Mouse (Mus musculus) embryonic stem cell, embryonic (primary cell): ENCODE results near the gene Jarid2.

Experiments
- CTCF ChIA-PET, 4 experiments: fragments of 300-600 bp in 2 of 4; fragments of 350-600 bp in 2 of 4; sonication (Branson Sonifier 250); formaldehyde crosslinking; loops; one replicate each; lab custom pipeline; 2022; ENCODE audit warnings: inconsistent platforms in 2 of 4; lab: Charles Lee
- POLR2A ChIA-PET, 4 experiments: fragments of 300-600 bp in 2 of 4; fragments of 350-600 bp in 2 of 4; sonication (Branson Sonifier 250); formaldehyde crosslinking; loops; one replicate each; lab custom pipeline; 2022; ENCODE audit warnings: antibody characterized with exemption in 4 of 4, inconsistent platforms in 1 of 4; lab: Charles Lee

Gene Jarid2

DNA sequence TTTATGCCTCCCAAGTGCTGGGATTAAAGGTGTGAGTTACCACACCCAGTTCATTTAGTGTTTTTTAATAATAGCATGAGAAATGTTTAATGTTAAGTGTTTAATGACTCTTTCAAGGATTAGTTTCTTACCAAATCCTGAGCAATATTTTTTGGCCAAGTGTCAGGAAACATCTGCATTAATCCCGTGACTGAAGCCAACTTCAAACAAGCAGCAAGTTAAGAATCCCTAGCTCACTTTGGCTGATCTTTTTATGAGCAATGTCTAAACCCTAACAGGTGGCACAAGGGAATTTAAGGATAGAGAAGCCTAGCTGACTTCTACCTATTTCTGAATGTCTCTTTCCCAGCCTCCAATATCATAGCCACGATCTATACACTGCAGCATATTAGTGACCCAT is 60.7 kb downstream of the Jarid2 start:
- POLR2A ChIA-PET = interaction anchor here in 2 of 4 experiments (0.6 to 1.6 kb wide), 7 partner anchors 8 to 391 kb away, joined by 3 to 14 read pairs (median 4); no protein-coding TSS in a partner anchor
- CTCF ChIA-PET = interaction anchor here in 2 of 4 experiments (0.5 to 0.6 kb wide), 2 partner anchors 82 to 1211 kb away, joined by 3 read pairs; no protein-coding TSS in a partner anchor

DNA sequence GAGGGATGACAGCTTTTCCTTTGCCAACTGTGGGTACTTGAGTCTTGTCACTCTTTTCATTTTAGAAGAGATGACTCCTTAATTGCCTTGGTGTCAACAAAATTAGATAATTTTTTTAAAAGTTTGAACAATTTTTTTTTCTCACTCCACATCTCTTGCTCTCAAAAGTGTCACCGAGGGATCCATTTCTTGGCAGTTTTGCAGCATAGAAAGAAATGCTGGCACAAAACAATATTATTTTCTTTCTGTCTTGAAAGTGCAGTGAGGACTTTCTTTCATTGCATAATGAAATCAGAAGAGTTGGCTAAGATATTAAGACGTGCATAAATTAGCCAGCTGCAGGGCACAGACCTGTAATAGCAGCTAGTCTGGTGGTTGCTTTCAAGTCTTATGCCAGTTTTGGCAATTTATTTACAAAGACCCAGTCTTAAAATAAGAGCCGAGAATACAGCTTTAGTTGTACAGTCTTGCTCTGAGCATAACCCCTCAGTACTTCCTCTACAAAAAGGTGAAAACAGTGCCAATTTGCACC is 63.2 kb downstream of the Jarid2 start:
- CTCF ChIA-PET = no interaction called here
- POLR2A ChIA-PET = interaction anchor here in 2 of 4 experiments (0.8 to 1.3 kb wide), 7 partner anchors 8 to 42 kb away, joined by 3 to 5 read pairs (median 4); no protein-coding TSS in a partner anchor

DNA sequence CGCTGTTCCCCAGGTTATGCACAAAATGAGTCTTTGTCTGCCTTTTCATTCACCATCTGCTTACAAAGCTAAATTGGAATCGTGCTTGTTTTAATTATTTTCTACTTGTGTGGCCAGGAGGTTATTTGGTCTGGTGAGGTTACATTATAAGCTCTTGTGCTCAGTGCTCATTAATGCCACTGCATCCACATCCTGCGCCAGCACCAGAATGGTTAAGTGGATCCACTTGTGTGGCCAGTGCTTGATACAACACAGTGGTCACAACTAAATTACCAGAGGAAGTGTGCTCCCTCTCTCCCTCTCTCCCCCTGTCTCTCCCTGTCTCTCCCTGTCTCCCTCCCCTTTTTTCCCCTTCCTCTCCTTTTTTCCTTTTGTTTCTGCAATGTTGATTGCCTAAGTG is 66.6 kb downstream of the Jarid2 start:
- POLR2A ChIA-PET = interaction anchor here in 1 of 4 experiments (1.1 to 1.9 kb wide), 7 partner anchors 9 to 46 kb away, joined by 3 to 7 read pairs (median 5); no protein-coding TSS in a partner anchor
- CTCF ChIA-PET = no interaction called here

DNA sequence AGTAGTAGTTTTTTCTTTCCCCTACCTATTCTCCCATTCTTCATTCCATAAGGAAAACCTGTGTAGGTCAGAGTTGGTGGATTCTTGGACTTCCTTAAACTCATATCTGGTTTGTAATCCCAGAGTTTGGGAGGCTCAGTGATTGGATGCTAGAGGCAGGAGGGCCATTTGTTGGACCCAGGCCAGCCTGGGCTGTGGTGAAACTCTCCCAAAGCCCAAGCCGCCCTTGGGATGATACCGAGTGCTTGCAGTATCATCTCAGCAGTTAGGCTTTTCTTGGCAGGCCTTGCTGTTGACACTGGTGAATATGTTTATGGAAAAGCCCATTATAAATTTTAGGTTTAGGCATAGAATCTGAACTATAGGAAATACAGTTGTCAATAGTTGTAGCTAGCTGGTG is 67.5 kb downstream of the Jarid2 start:
- POLR2A ChIA-PET = interaction anchor here in 3 of 4 experiments (0.6 to 1.9 kb wide), 5 partner anchors 8 to 66 kb away, joined by 3 to 4 read pairs (median 3); no protein-coding TSS in a partner anchor
- CTCF ChIA-PET = interaction anchor here in 2 of 4 experiments (0.5 to 1.0 kb wide), 3 partner anchors 8 to 1030 kb away, joined by 4 read pairs; no protein-coding TSS in a partner anchor

DNA sequence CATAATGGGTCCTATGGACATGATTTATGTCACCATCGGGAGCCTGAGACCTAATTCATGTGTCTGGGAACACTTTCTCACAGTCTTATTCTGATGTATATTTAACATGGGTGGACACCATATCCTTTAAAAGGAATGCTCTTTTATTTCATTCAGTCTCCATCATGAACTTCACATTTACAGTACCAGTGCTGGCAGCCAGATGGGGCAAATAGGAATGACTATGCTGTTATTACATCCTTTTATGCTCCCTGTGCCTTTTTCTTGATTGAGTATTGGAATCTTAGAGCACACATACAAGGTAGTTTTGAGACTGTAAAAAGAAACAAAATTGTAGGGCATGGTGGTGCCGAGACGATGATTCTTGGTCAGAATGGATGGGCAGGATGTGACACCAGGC is 69.0 kb downstream of the Jarid2 start:
- ChIA-PET POLR2A (interaction anchor here in 1 of 4 experiments (1.0 kb wide), 1 partner anchor 20 kb away, joined by 4 read pairs; no protein-coding TSS in a partner anchor), CTCF (no interaction called here)

DNA sequence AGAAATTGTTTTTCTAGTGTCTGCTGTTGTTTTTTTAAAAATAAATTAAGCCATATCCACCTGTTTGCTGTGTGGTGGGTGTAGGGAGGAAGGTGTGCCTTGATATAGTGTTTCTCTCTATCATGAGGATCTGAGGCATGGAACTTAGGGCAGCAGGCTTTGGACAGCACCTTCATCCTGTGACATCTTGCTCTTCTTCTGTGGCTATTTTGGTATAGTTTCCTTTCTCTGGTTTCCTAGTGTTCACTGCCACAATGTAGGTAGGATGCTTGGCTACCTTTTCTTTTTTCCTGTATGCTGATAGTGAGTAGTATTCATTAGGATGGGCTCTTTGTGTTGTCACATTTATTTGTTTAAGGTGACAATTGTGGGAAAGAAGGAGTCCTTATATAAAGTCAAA is 69.9 kb downstream of the Jarid2 start:
- POLR2A ChIA-PET = interaction anchor here in 2 of 4 experiments (0.9 to 2.7 kb wide), 4 partner anchors 10 to 115 kb away, joined by 3 to 14 read pairs (median 4); no protein-coding TSS in a partner anchor
- CTCF ChIA-PET = no interaction called here

DNA sequence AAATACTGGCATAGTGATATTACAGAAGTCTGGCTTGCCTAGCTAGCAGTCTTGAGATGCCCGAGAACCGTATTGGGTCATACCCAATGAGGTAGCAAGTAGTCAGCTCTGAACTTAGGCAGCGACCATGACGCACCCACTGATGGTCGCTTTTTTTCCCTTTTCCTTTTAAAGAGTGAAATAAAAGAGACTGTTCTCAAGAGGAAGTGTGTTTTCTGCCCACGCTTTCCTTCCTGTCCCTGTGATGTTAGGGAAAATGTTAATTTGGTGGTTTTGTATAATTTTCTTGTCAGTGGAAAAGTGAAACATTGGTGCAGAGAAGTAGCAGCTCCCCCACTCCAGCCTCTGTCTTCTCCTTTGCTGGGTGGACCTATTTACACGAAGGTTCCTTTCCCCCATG is 70.8 kb downstream of the Jarid2 start:
- POLR2A ChIA-PET = interaction anchor here in 2 of 4 experiments (0.8 to 2.7 kb wide), 8 partner anchors 8 to 116 kb away, joined by 3 to 14 read pairs (median 4); no protein-coding TSS in a partner anchor

DNA sequence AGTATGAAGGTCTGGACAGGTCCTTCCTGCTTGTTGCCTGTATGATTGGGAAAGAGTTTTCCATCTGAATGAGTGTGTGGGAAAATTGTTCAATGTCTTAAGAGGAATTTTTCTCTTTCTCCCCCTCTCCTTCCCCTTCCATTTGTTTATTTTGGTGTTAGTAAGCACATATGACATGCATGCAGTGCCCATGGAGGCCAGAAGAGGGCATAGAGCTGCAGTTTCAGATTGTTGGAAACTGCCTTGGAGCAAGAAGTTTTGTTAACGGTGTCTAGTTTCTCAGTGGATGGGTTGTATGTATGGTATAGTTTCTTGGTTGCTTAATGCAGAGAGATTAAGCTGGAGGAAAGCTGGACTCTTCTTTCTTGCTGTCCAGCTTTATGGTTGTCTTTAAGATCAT is 75.6 kb downstream of the Jarid2 start:
- ChIA-PET POLR2A (interaction anchor here (0.6 to 2.2 kb wide), 12 partner anchors 10 to 332 kb away, joined by 3 to 9 read pairs (median 3); no protein-coding TSS in a partner anchor), CTCF (interaction anchor here in 3 of 4 experiments (0.5 to 1.3 kb wide), 7 partner anchors 8 to 688 kb away, joined by 3 to 8 read pairs (median 4); no protein-coding TSS in a partner anchor)

More for the DNA sequence above, 70.8 kb downstream of the Jarid2 start:
- CTCF ChIA-PET = interaction anchor here in 1 of 4 experiments (0.7 kb wide), 1 partner anchor 74 kb away, joined by 5 read pairs; no protein-coding TSS in a partner anchor

DNA sequence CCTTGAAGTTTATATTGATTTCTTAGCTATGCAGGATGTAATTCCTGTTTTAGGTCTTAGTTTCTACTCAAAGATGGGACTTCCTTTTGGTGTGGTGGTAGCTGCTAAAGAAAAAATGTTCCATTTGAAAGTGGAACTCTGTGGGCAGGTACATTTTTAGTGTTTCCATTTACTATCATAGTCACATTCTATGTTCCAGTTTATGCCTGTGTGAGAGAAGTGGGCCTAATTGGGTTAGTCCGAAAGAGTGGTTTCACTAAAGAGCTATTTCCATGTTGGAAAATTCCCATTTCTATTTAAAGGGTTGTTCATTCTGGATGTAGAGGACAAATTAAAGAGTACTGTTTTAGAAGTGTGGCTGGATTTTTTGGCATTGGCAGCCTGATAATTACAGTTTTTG is 79.0 kb downstream of the Jarid2 start:
- ChIA-PET CTCF (no interaction called here), POLR2A (interaction anchor here in 1 of 4 experiments (1.0 to 1.5 kb wide), 6 partner anchors 20 to 60 kb away, joined by 3 to 5 read pairs (median 3); no protein-coding TSS in a partner anchor)

DNA sequence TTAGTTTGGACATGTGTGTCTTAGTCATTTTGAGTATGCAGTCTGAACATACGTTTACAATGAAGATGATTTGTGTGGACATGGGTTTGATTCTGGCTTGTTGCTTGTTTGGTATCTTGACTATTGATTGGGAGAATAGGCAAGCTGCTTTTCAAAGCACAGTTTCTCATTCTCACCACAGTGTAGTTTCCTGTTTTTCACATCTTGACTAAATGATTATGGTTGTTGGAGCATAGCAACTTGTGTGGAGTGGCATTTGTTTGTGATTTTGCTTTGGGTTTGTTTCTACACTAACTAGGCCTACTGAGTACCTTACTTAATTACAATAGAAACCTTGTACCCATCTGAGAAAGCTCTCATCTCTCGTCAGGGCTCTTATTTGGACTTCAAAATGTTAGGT is 81.7 kb downstream of the Jarid2 start:
- POLR2A ChIA-PET = interaction anchor here in 1 of 4 experiments (0.6 to 1.3 kb wide), 5 partner anchors 20 to 140 kb away, joined by 3 to 4 read pairs (median 3); no protein-coding TSS in a partner anchor
- CTCF ChIA-PET = interaction anchor here in 1 of 4 experiments (0.6 kb wide), 1 partner anchor 7 kb away, joined by 3 read pairs; no protein-coding TSS in a partner anchor

DNA sequence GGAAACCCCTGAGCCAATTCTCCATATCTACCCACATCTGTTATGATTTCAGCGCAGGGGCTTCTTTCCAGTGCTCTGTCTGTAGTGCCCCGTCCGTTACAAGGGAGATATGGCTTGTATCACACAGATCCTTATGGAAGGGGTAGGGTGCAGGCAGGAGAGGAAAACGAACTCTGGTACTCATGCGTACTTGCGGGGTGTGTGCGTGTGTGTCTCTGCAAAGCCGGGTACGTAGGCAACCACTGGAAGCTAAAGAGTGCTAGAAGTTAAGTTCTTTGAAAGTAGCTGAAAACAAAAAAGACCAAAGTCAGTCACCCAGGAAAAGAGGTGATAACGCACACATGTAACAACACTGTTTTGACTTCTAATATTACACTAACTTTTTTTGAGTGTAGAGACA is 82.3 kb downstream of the Jarid2 start:
- POLR2A ChIA-PET = interaction anchor here in 1 of 4 experiments (0.6 to 1.3 kb wide), 4 partner anchors 19 to 94 kb away, joined by 3 to 4 read pairs (median 3); no protein-coding TSS in a partner anchor
- CTCF ChIA-PET = interaction anchor here in 1 of 4 experiments (0.6 kb wide), 1 partner anchor 8 kb away, joined by 3 read pairs; no protein-coding TSS in a partner anchor

DNA sequence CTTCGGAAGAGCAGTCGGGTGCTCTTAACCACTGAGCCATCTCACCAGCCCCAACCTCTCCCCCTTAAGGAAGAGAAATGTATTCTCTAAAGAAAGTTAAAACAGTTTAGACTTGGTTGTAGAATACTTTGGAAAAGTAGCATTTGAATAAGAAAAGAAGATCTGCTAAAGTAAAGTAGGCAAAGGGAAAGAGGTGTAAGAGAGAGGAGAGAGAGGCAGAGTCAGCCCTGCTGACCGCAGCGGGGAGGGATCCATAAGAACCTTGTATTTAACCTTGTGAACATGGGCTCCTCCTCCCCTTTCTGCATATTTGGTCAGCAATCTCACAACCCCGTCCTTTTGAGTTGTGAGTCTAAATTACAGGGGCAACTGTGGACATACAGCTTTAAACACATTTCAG is 83.1 kb downstream of the Jarid2 start:
- ChIA-PET CTCF (no interaction called here), POLR2A (interaction anchor here in 1 of 4 experiments (1.0 to 1.3 kb wide), 2 partner anchors 47 to 126 kb away, joined by 3 read pairs; no protein-coding TSS in a partner anchor)

DNA sequence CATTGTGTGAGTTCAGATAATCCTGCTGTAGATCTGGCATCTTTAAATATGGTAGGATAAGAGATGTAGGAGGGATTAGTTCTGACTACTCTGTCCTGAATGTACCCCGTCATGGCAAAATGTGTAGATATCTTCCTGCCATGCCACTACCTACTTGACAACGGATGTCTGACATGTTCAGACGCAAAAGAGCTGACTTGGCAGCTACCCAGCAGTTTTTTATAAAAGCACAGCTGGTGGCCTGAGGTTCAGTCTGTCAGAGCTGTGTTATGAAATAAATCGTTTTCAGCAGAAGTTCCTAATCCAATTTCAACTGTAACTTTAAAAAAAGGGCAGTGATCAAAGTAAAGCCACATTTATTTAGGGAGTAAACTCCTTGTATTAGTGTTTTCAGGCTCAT is 90.1 kb downstream of the Jarid2 start:
- ChIA-PET CTCF (no interaction called here), POLR2A (interaction anchor here in 2 of 4 experiments (0.7 to 1.9 kb wide), 5 partner anchors 10 to 261 kb away, joined by 3 to 9 read pairs (median 3); no protein-coding TSS in a partner anchor)

DNA sequence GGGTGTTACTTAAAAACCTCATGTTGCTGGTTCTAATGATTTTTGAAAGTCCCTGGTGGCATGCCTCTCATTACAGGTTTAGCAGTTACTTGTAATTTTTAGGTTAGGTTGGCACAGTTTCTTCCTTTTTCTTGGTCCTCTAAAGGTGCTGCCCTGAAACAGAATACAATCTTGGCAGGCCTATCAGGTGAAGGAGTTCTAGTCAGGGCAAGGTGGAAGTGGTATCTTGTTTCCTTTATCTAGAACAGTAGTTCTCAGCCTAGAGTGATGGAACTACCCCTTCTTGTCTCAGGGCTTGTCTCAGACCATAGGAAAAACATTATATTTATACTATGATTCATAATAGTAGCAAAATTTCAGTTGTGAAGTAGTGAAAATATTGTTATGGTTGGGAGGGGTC is 93.3 kb downstream of the Jarid2 start:
- ChIA-PET CTCF (interaction anchor here in 1 of 4 experiments (0.6 kb wide), 1 partner anchor 183 kb away, joined by 3 read pairs; no protein-coding TSS in a partner anchor), POLR2A (interaction anchor here in 1 of 4 experiments (0.8 kb wide), 1 partner anchor 90 kb away, joined by 4 read pairs; no protein-coding TSS in a partner anchor)

DNA sequence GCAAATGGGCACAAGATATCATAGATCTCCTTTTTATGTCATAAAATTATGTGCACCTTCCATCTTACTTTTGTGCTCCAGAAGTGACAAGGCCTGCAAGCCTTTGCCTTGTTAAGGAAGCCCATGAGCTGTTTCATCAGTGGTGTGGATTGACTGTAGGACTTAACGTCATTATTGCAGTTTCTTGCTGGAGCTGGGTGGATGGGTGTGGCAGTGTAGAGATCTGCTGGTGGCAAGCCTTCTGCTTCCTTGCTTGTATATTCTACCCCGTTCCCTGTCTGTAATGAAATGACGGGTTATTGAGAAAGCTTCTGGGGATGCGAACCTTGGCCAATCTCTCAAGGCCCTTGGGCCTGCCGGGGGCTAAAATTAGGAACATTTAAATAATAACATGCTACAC is 99.6 kb downstream of the Jarid2 start:
- POLR2A ChIA-PET = interaction anchor here in 1 of 4 experiments (0.6 to 2.6 kb wide), 10 partner anchors 9 to 1267 kb away, joined by 3 to 14 read pairs (median 5); no protein-coding TSS in a partner anchor

DNA sequence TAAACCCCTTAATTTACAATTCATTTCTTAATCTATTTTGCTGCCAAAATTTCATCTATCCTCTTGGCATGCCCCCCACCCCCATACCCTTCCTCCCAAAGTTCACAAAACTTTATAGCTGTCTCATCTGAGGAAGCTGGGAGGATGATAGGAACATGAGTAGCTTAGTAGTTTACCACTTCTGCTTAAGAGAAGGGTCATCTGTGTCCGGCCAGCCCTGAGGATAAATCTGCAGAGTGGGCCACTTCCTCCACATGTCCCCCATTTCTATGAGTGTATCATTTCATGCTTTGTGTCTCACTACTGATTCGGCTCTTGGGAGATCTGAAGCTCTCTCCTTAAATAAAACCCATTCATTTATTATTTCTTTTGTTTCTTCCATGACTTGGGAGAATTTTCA is 102.8 kb downstream of the Jarid2 start:
- ChIA-PET POLR2A (interaction anchor here in 2 of 4 experiments (0.5 to 1.5 kb wide), 10 partner anchors 8 to 123 kb away, joined by 3 to 6 read pairs (median 5); no protein-coding TSS in a partner anchor), CTCF (interaction anchor here in 2 of 4 experiments (0.6 to 1.1 kb wide), 2 partner anchors 27 to 366 kb away, joined by 4 read pairs; no protein-coding TSS in a partner anchor)

More for the DNA sequence above, 99.6 kb downstream of the Jarid2 start:
- CTCF ChIA-PET = interaction anchor here in 1 of 4 experiments (0.6 to 0.7 kb wide), 3 partner anchors 8 to 741 kb away, joined by 3 to 4 read pairs (median 3); no protein-coding TSS in a partner anchor

DNA sequence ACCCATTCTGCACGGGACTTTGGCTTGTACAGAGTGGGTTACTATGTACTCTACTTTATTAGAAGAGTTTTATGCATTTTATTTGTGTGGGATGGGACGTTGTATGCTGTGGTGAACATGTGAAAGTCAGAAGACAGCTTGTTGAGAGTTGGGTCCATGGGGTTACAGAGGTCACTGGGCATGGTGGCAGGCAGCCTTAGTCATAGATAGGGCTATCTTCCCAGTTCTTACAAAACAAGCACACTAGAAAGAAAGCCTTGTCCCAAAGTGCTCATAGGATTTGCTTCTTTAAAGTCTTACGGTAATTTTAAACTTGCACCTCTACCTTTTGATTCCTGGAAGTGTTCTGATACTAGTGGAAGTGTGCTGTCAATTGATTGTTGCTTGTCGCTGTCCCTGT is 103.6 kb downstream of the Jarid2 start:
- ChIA-PET CTCF (interaction anchor here in 1 of 4 experiments (1.1 kb wide), 1 partner anchor 28 kb away, joined by 4 read pairs; no protein-coding TSS in a partner anchor), POLR2A (interaction anchor here in 2 of 4 experiments (0.7 to 2.5 kb wide), 7 partner anchors 8 to 164 kb away, joined by 3 to 8 read pairs (median 5); no protein-coding TSS in a partner anchor)

DNA sequence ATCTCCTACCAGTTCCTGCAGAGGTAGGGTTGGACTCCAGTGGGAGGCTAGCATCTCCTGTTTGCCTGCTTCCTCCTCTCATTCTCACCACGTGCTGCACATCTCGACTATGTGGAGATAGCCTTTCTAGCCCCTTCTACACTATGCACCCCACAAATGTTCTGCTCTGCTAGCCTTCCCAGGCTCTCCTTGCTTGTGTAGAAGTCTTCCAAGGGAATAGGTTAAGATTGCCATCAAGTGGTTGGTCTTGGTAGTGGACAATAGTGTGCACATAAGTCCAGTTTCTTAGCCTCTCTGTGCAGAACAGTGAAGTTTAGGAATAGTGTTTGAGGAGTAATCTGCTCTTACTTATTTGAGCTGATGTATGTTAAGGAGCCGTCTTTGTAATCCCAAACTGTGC is 104.1 kb downstream of the Jarid2 start:
- CTCF ChIA-PET = interaction anchor here in 1 of 4 experiments (0.6 kb wide), 1 partner anchor 942 kb away, joined by 5 read pairs; no protein-coding TSS in a partner anchor
- POLR2A ChIA-PET = interaction anchor here in 2 of 4 experiments (0.9 to 2.5 kb wide), 2 partner anchors 10 to 13 kb away, joined by 3 to 8 read pairs; no protein-coding TSS in a partner anchor
